Comparison of ENCODE assay signal across 8 mouse cellular contexts in the genomic region with DNA sequence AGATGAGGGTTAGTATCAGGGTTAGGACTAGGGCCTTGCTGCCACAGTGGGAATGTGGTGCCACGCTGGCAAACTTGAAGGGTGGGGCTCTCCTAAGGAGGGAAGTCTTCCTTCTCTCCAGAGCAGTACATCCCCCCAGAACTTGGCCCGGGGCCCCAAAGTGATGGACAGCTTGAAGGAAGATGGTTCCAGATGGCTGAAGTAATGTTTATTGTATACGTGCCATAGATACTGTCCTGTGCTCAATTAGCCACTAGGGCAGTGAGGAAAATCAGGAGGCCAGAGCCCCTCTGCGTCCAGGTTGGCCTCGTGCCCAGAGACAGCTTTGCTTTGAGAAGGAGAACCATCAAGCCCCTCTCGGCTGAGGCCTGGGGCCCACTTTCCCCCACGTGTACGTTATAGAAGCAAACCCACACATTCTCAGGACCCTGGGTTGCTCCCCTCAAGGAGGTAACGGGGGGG.
DNase-seq lines count a peak whose midpoint lies in the region; ATAC-seq and TF ChIP-seq lines count a peak whose summit lies in the region.

No protein-coding gene starts in this region.

- no peaks in the 10 kb centered on the region for H3K36me3 ChIP-seq in kidney, embryonic 14.5 days (ENCODE audit: control insufficient read depth, insufficient read depth, low read length)
- H3K36me3 ChIP-seq in heart, embryonic 16.5 days (ENCODE audit: control insufficient read depth, insufficient read depth) = no peaks in the 10 kb centered on the region
- H3K36me3 ChIP-seq in liver, embryonic 12.5 days = no peaks in the 10 kb centered on the region

- no peaks in the 10 kb centered on the region for H3K27me3 ChIP-seq in kidney, embryonic 14.5 days (ENCODE audit: control insufficient read depth, insufficient read depth, low read length)
- no peaks in the 10 kb centered on the region for H3K27me3 ChIP-seq in heart, embryonic 16.5 days (ENCODE audit: control insufficient read depth, insufficient read depth, low read length)
- no peaks in the 10 kb centered on the region for H3K27me3 ChIP-seq in liver, embryonic 12.5 days (replicated peaks)

- peak; percentile 58; the same call in 1 of the 2 replicates for ATAC-seq in kidney, embryonic 14.5 days (ENCODE audit: low FRiP score, low TSS enrichment)
- ATAC-seq in heart, embryonic 16.5 days (replicated peaks; ENCODE audit: extremely low read depth, insufficient read depth, low FRiP score) = peak; percentile 71
- peak; percentile 27; the same call in 1 of the 2 replicates for ATAC-seq in liver, embryonic 12.5 days

- DNase-seq in kidney, postnatal 25 days = no peak
- DNase-seq in brain, embryonic 14.5 days (ENCODE audit: low read depth) = peak; percentile 91
- DNase-seq in adrenal gland, postnatal 36 days = no peak
- DNase-seq in natural killer cell, adult 2 months (ENCODE audit: low spot score in 2 of 2) = no peak
- no peak for DNase-seq in frontal cortex, postnatal 10 days (ENCODE audit: low spot score in 2 of 2)

- TF ChIP-seq POLR2A in brain, embryonic 14.5 days (IDR thresholded peaks at IDR 0.05; ENCODE audit: borderline replicate concordance, extremely low read depth, insufficient read depth, insufficient read length, poor library complexity, severe bottlenecking) = no peak

- H3K4me1 ChIP-seq in kidney, embryonic 14.5 days (ENCODE audit: control insufficient read depth, insufficient read depth, low read length) = peaks cover 10% of the 10 kb centered on the region
- peaks cover 33% of the 10 kb centered on the region for H3K4me1 ChIP-seq in heart, embryonic 16.5 days (ENCODE audit: control insufficient read depth, insufficient read depth, low read length)
- no peaks in the 10 kb centered on the region for H3K4me1 ChIP-seq in liver, embryonic 12.5 days

- H3K27ac ChIP-seq in kidney, embryonic 14.5 days (ENCODE audit: low read depth, low read length) = peak overlapping the region; percentile 42; the same call in 1 of the 2 replicates
- peak overlapping the region; percentile 11; the same call in 1 of the 2 replicates for H3K27ac ChIP-seq in heart, embryonic 16.5 days (ENCODE audit: low read length)
- H3K27ac ChIP-seq in liver, embryonic 12.5 days = peak overlapping the region; percentile 57; the same call in 1 of the 2 replicates

- no peak overlapping the region for H3K4me2 ChIP-seq in kidney, embryonic 14.5 days (replicated peaks; ENCODE audit: low read depth, low read length)
- no peak overlapping the region for H3K4me2 ChIP-seq in heart, embryonic 16.5 days (ENCODE audit: low read depth, low read length)
- H3K4me2 ChIP-seq in liver, embryonic 12.5 days = no peak overlapping the region

- no peak overlapping the region for H3K9ac ChIP-seq in kidney, embryonic 14.5 days (ENCODE audit: low read depth, low read length)
- H3K9ac ChIP-seq in heart, embryonic 16.5 days (ENCODE audit: low read length) = no peak overlapping the region
- no peak overlapping the region for H3K9ac ChIP-seq in liver, embryonic 12.5 days

- no peaks in the 10 kb centered on the region for H3K9me3 ChIP-seq in kidney, embryonic 14.5 days (ENCODE audit: control insufficient read depth, low read length)
- no peaks in the 10 kb centered on the region for H3K9me3 ChIP-seq in heart, embryonic 16.5 days (replicated peaks; ENCODE audit: control insufficient read depth, low read length)
- H3K9me3 ChIP-seq in liver, embryonic 12.5 days (replicated peaks) = peaks cover 7% of the 10 kb centered on the region; the same call in 1 of the 2 replicates

- 36% methylated on average over 9 of the region's 9 CpGs for WGBS in kidney, embryonic 14.5 days
- 19% methylated on average over 9 of the region's 9 CpGs for WGBS in heart, embryonic 16.5 days
- WGBS in liver, embryonic 12.5 days (ENCODE audit: insufficient replicate concordance) = 60% methylated on average over 9 of the region's 9 CpGs

- H3K4me3 ChIP-seq in kidney, embryonic 14.5 days (ENCODE audit: low read length) = no peak overlapping the region
- no peak overlapping the region for H3K4me3 ChIP-seq in heart, embryonic 16.5 days (ENCODE audit: low read length)
- H3K4me3 ChIP-seq in liver, embryonic 12.5 days = no peak overlapping the region

- peak; percentile 27; the same call in 1 of the 2 replicates for TF ChIP-seq CTCF in brain, embryonic 14.5 days (IDR thresholded peaks at IDR 0.05; ENCODE audit: borderline replicate concordance, extremely low read depth, insufficient read depth, insufficient read length)
